Mouse (Mus musculus) liver, embryonic 14.5 days (tissue): ENCODE results near the gene Mbtd1. TPM values are rescaled to one million over a fixed set of nuclear protein-coding genes. Genes with fewer than 3 reads are reported as not detected.

Experiments
- ATAC-seq: fragments of 200-750 bp; cut with Nextera tagmentation; 2 replicates; pipeline ENCODE4 v1.8.0; 2017; ENCODE audit warnings: moderate number of reproducible peaks, mild to moderate bottlenecking, moderate library complexity; ENCODE audit not compliant: insufficient read depth
- DNase-seq, 3 experiments: peaks; one replicate each; pipeline ENCODE4 v3.0.0-alpha.2; 2012 to 2013; ENCODE audit warnings: low read depth in 3 of 3, low spot score in 3 of 3
- H3K27ac ChIP-seq: fragments of 300-500 bp; sonication (generic); 2 replicates; pipeline ENCODE4 v1.5.1; 2014; ENCODE audit warnings: moderate library complexity, mild to moderate bottlenecking, control low read depth, inconsistent platforms
- H3K27me3 ChIP-seq: fragments of 300-500 bp; sonication (generic); 2 replicates; pipeline ENCODE4 v1.6.1; 2014; ENCODE audit warnings: mild to moderate bottlenecking, low read length, moderate library complexity; ENCODE audit not compliant: control insufficient read depth, insufficient read depth
- H3K36me3 ChIP-seq: fragments of 300-500 bp; sonication (generic); replicated peaks from 2 replicates; pipeline ENCODE4 v1.6.1; 2014; ENCODE audit warnings: low read depth; ENCODE audit not compliant: control insufficient read depth, insufficient read depth
- H3K4me1 ChIP-seq, 2 experiments: fragments of 200-500 bp in 1 of 2; fragments of 300-500 bp in 1 of 2; sonication (generic) in 1 of 2; replicated peaks; 2 replicates each; pipeline ENCODE4 v1.6.1; 2012 to 2014; ENCODE audit warnings: antibody characterized with exemption in 1 of 2, inconsistent platforms in 1 of 2, low read length in 1 of 2; ENCODE audit not compliant: control insufficient read depth in 2 of 2, insufficient read depth in 2 of 2
- H3K4me2 ChIP-seq: fragments of 300-500 bp; sonication (generic); 2 replicates; pipeline ENCODE4 v1.6.1; 2014; ENCODE audit warnings: low read depth, mild to moderate bottlenecking, control low read depth, moderate library complexity
- H3K4me3 ChIP-seq, 2 experiments: fragments of 200-500 bp in 1 of 2; fragments of 300-500 bp in 1 of 2; sonication (generic) in 1 of 2; 2 replicates each; pipeline ENCODE4 v1.5.1; 2012 to 2014; ENCODE audit warnings: low read depth in 2 of 2, low read length in 2 of 2, mild to moderate bottlenecking in 2 of 2, control low read depth in 1 of 2, inconsistent platforms in 1 of 2, moderate library complexity in 1 of 2; ENCODE audit not compliant: insufficient read depth in 1 of 2
- H3K9ac ChIP-seq: fragments of 300-500 bp; sonication (generic); replicated peaks from 2 replicates; pipeline ENCODE4 v1.6.1; 2014; ENCODE audit warnings: mild to moderate bottlenecking, control low read depth, moderate library complexity
- H3K9me3 ChIP-seq: fragments of 300-500 bp; sonication (generic); 2 replicates; pipeline ENCODE4 v1.6.1; 2016; ENCODE audit warnings: low read length, mixed read lengths; ENCODE audit not compliant: control insufficient read depth
- CTCF ChIP-seq: IDR thresholded peaks from 2 replicates; pipeline ENCODE4 v1.5.1; 2016; ENCODE audit warnings: antibody characterized with exemption, low read depth, control low read depth
- EP300 ChIP-seq: IDR thresholded peaks from 2 replicates; pipeline ENCODE4 v1.6.1; 2016; ENCODE audit warnings: antibody characterized with exemption, low read depth
- WGBS: fragments of 180-500 bp; shearing (Covaris S2); extraction: QIAGEN DNeasy Blood & Tissue Kit; methylation state at CpG from one replicate; pipeline ENCODE4 v1.1.7; 2014; ENCODE audit not compliant: insufficient replicate concordance; 5-methylcytosine and 5-hydroxymethylcytosine counted together
- polyA plus RNA-seq, 2 experiments: library from polyadenylated mRNA; depleted of rRNA in 1 of 2; stranded (reverse) in 1 of 2; unstranded in 1 of 2; fragments of >200 nt; fragmentation: Nextera tagmentation in 1 of 2; extraction: Ambion mirVana in 1 of 2; gene quantifications; 2 replicates each; pipeline versions ENCODE4 v1.2.1 to v1.2.3; 2012 to 2014

Gene Mbtd1
- polyA plus RNA-seq, 2 experiments, result 3.7 to 5.8 TPM

- H3K27me3 ChIP-seq, result no peaks in the 10 kb centered on the region
- no peaks in the 10 kb centered on the region for H3K9me3 ChIP-seq
- no peak overlapping the region for H3K9ac ChIP-seq
- TF ChIP-seq EP300, result no peak
- TF ChIP-seq CTCF, result no peak
- H3K27ac ChIP-seq, result no peak overlapping the region
- H3K4me2 ChIP-seq, result no peak overlapping the region
- peaks cover 35% of the 10 kb centered on the region for H3K36me3 ChIP-seq
- WGBS, result 78% methylated on average over 4 of the region's 4 CpGs
- DNase-seq (no peak), ATAC-seq (no peak)
- H3K4me1 ChIP-seq, result peaks cover 0 to 5% of the 10 kb centered on the region in 2 experiments; a peak in 3 of 4 replicates
- no peak overlapping the region for H3K4me3 ChIP-seq
Measured at GRCm38 (mm10) chr11:93963013-93963412, 77.4 kb downstream of the Mbtd1 start.

- Histone ChIP-seq H3K9ac (no peak overlapping the region), H3K4me2 (no peak overlapping the region)
Measured at GRCm38 (mm10) chr11:93965391-93965790, 79.7 kb downstream of the Mbtd1 start.

DNA sequence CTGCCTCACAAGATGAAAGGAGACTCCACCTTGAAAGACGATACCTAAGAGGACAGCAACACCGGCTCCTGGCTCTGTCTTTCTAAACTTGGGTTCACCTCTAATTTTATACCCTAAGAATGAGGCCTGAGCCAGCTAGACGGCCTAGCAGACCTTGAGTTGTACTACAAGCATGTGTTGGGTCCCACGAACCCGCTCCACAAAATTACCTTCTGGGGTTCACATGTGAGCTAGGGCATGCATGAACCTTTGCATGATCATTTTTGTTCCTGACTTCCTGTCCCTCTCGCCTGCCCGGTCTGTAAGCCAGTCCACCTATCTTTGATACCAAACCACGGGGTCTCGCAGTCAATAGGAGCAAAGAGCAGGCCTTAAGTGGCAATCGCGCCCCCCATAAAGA is 81.7 kb downstream of the Mbtd1 start:
- H3K27ac ChIP-seq, result peak overlapping the region; percentile 52
- H3K4me2 ChIP-seq, result peak overlapping the region; percentile 69
- H3K27me3 ChIP-seq, result no peaks in the 10 kb centered on the region
- peak overlapping the region; percentile 86 for H3K9ac ChIP-seq
- peaks cover 27% of the 10 kb centered on the region for H3K36me3 ChIP-seq
- WGBS, result 1% methylated on average over 11 of the region's 11 CpGs
- peak overlapping the region; percentile 76 to 86 for H3K4me3 ChIP-seq
- ATAC-seq, result no peak
- H3K4me1 ChIP-seq, result peaks cover 2 to 8% of the 10 kb centered on the region in 2 experiments; a peak in 3 of 4 replicates
- no peak for TF ChIP-seq EP300
- no peak for TF ChIP-seq CTCF
- no peaks in the 10 kb centered on the region for H3K9me3 ChIP-seq
- no peak for DNase-seq

More at GRCm38 (mm10) chr11:93965391-93965790, 79.7 kb downstream of the Mbtd1 start:
- no peak for DNase-seq
- Histone ChIP-seq H3K4me1 (peaks cover 2 to 8% of the 10 kb centered on the region in 2 experiments; a peak in 3 of 4 replicates), H3K27ac (no peak overlapping the region), H3K27me3 (no peaks in the 10 kb centered on the region), H3K9me3 (no peaks in the 10 kb centered on the region), H3K4me3 (no peak overlapping the region), H3K36me3 (peaks cover 27% of the 10 kb centered on the region)
- WGBS, result 67% methylated on average over 6 of the region's 6 CpGs
- ATAC-seq, result no peak
- TF ChIP-seq CTCF, result no peak
- no peak for TF ChIP-seq EP300

DNA sequence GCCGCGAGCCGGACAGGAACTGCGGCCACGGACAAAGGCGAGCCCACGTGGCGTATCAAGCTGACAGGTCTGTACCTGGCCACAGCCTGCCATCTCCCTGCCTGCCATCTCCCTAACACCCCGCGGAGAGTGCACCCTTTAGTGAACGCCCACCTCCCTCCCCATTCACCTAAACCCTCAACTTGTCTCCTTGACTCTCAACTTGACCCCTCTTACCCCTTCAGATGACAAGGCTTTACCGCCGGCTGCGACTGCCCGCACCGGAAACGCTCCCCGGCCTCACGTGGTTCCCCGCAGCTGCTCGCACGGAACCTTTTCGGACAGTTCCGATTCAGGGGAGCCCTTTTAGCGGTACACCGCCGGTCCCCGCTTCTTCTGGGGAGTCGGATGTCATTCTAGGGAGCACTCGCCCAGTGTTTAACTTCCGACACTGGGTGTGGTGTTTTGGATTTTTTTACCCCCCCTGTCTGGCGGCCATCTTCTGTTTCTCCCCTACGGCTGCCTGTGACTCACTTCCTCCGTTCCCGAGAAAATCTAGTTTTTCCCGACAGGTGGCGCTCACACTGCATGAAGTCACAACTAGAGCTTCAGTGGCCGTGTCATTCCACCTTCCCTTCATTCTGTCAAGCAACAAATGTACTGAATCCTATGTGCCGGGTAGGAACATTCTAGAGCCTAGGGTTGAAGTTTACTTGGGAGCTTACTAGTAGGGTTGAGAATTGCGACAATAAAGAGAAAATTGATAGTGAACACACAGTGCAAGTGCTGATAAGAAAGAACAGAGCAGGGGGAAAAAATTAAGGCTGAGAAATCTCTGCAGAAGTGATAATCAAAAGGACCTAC is 82.6 kb downstream of the Mbtd1 start, which contains the start of the genes Gm20390 and Nme1:
Gene Gm20390, minus strand, starts transcription at position 289 of the 843 bp plus-strand sequence.
Gene Nme1, minus strand, starts transcription at position 517 of the 843 bp plus-strand sequence.
- ATAC-seq (peak; percentile 96), DNase-seq (peak; percentile 89 to 98 (median 98))
- Histone ChIP-seq H3K27me3 (no peaks in the 10 kb centered on the region), H3K4me3 (peak within 1 kb of the TSS; percentile 76 to 86), H3K27ac (peak within 1 kb of the TSS; percentile 62), H3K9ac (peak within 1 kb of the TSS; percentile 86), H3K4me2 (peak within 1 kb of the TSS; percentile 69), H3K9me3 (no peaks in the 10 kb centered on the region), H3K4me1 (peaks cover 2 to 8% of the 10 kb centered on the region in 2 experiments; a peak in 3 of 4 replicates), H3K36me3 (peaks cover 22% of the 10 kb centered on the region)
- TF ChIP-seq EP300 (peak; percentile 56; the same call in 1 of the 2 replicates), CTCF (peak; percentile 95)
- WGBS, result under 1% methylated on average over 40 of the region's 40 CpGs

DNA sequence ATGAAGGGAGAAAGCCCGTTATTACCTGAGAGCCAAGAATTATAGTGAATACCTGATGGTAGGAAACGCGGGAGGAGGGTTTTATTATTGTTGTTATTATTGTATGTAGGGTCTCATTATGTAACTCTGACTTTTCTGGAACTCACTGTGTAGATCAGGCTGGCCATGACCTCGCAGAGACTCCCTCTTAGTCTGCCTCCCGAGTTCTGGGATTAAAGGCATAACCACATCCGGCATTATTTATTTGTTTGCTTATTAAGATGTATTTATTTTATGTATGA is 83.1 kb downstream of the Mbtd1 start:
- peak overlapping the region; percentile 69 for H3K4me2 ChIP-seq
- no peaks in the 10 kb centered on the region for H3K27me3 ChIP-seq
- peak overlapping the region; percentile 61 for H3K9ac ChIP-seq
- H3K36me3 ChIP-seq, result peaks cover 18% of the 10 kb centered on the region
- DNase-seq (no peak), ATAC-seq (no peak)
- peak overlapping the region; percentile 62 for H3K27ac ChIP-seq
- no peaks in the 10 kb centered on the region for H3K9me3 ChIP-seq
- WGBS, result 33% methylated on average over 6 of the region's 6 CpGs
- no peak for TF ChIP-seq EP300
- no peak for TF ChIP-seq CTCF
- H3K4me1 ChIP-seq, result peaks cover 2 to 8% of the 10 kb centered on the region in 2 experiments; a peak in 3 of 4 replicates
- peak overlapping the region in 1 of 2 experiments; percentile 76; a peak in 3 of 4 replicates for H3K4me3 ChIP-seq
